Mouse (Mus musculus) kidney, adult 10 weeks (tissue): ENCODE results near the gene Egfr. TPM values are rescaled to one million over a fixed set of nuclear protein-coding genes. Genes with fewer than 3 reads are reported as not detected.

ENCODE experiments used
- polyA plus RNA-seq: library from polyadenylated mRNA; stranded (reverse); fragments of 350-450 nt; fragmentation: Illumina TruSeq; extraction: RNeasy Lipid Tissue Mini Kit (QIAGEN cat#74804); gene quantifications from one replicate; pipeline ENCODE4 v1.2.3, GENCODE M21; 2014; ENCODE audit warnings: low read depth, low replicate concordance

Egfr gene
- polyA plus RNA-seq: 23.9 TPM

GRCm38 (mm10) chr11:16752007-16752348, at the start of gene Egfr:
Gene Egfr (plus strand): TSS chr11:16752203.

GRCm38 (mm10) chr11:16950976-16951760, 199.2 kb downstream of the Egfr start, which contains the start of gene Fbxo48:
Gene Fbxo48 (plus strand): TSS chr11:16951375.

Other genes starting within 250 kb of the Egfr start
- gene Sec61g, start 243.7 kb upstream of the Egfr start, polyA plus RNA-seq: 14.2 TPM
- gene Fbxo48, start 199.2 kb downstream of the Egfr start, polyA plus RNA-seq: 0.32 TPM